Mouse (Mus musculus) 3134 (cell line): Measurements from ENCODE around the gene Smo.
"Not testable (repeated sequence)": the region's sequence is repeated elsewhere in the genome, so short reads cannot be mapped to it uniquely, and the experiment has no call there.

Experiments used
- DNase-seq: peaks from one replicate; pipeline ENCODE4 v3.0.0-alpha.2; 2011; ENCODE audit warnings: low spot score; ENCODE audit not compliant: insufficient read length; ENCODE audit errors: extremely low read depth

The Smo gene

GRCm38 (mm10) chr6:29721890-29722289 is 13.4 kb upstream of the Smo start:
- DNase-seq, result no peak

GRCm38 (mm10) chr6:29726576-29727200 is 8.6 kb upstream of the Smo start:
- DNase-seq, result no peak

GRCm38 (mm10) chr6:29728035-29728434 is 7.3 kb upstream of the Smo start:
- no peak for DNase-seq

GRCm38 (mm10) chr6:29729491-29729890 is 5.8 kb upstream of the Smo start:
- DNase-seq, result no peak

- peak; percentile 87 for DNase-seq
Measured at GRCm38 (mm10) chr6:29735689-29736451, 567 bp downstream of the Smo start.

GRCm38 (mm10) chr6:29736610-29737458 is 1.5 kb downstream of the Smo start:
- no peak for DNase-seq

GRCm38 (mm10) chr6:29751466-29752152 is 16.3 kb downstream of the Smo start:
- no peak for DNase-seq

- no peak for DNase-seq
Measured at GRCm38 (mm10) chr6:29753336-29753735, 18.0 kb downstream of the Smo start.

GRCm38 (mm10) chr6:29756001-29756400 is 20.7 kb downstream of the Smo start:
- no peak for DNase-seq

- no peak for DNase-seq
Measured at GRCm38 (mm10) chr6:29756476-29756875, 21.2 kb downstream of the Smo start.

- DNase-seq, result peak; percentile 49
Measured at GRCm38 (mm10) chr6:29758417-29758816, 23.1 kb downstream of the Smo start.

- DNase-seq, result no peak
Measured at GRCm38 (mm10) chr6:29759012-29759679, 23.8 kb downstream of the Smo start.

GRCm38 (mm10) chr6:29760397-29760796 is 25.1 kb downstream of the Smo start:
- not testable (repeated sequence) for DNase-seq

- no peak for DNase-seq
Measured at GRCm38 (mm10) chr6:29761282-29761681, 26.0 kb downstream of the Smo start.

GRCm38 (mm10) chr6:29762524-29762923 is 27.2 kb downstream of the Smo start:
- DNase-seq, result peak; percentile 22

GRCm38 (mm10) chr6:29766874-29767273 is 31.6 kb downstream of the Smo start:
- no peak for DNase-seq

- DNase-seq, result peak; percentile 96
Measured at GRCm38 (mm10) chr6:29767813-29768660, 32.7 kb downstream of the Smo start, which contains the start of gene Ahcyl2. Gene Ahcyl2 (plus strand): TSS chr6:29768011.

- DNase-seq, result peak; percentile 70
Measured at GRCm38 (mm10) chr6:29768791-29769441, 33.6 kb downstream of the Smo start.
